Mouse (Mus musculus): ENCODE data around the gene Antxrl. TPM values are rescaled to one million over a fixed set of nuclear protein-coding genes. Genes with fewer than 3 reads are reported as not detected.

The Antxrl gene
- polyA plus RNA-seq, 1 experiment: not detected

GRCm38 (mm10) chr14:34120016-34120910, 67.8 kb downstream of the Antxrl start:
- no peak overlapping the region for H3K4me3 ChIP-seq (ENCODE audit: insufficient read depth, low read length)
- H3K4me1 ChIP-seq (ENCODE audit: control insufficient read depth, insufficient read depth, low read length): no peaks in the 10 kb centered on the region
- H3K27ac ChIP-seq (ENCODE audit: insufficient read depth, low read length): no peak overlapping the region
- TF ChIP-seq POLR2A (IDR thresholded peaks at IDR 0.05; ENCODE audit: extremely low read depth, insufficient read depth, low read length) (no peak), CTCF (IDR thresholded peaks at IDR 0.05; ENCODE audit: extremely low read depth, insufficient read depth, low read length) (no peak)

- TF ChIP-seq POLR2A (IDR thresholded peaks at IDR 0.05; ENCODE audit: extremely low read depth, insufficient read depth, low read length) (no peak), CTCF (IDR thresholded peaks at IDR 0.05; ENCODE audit: extremely low read depth, insufficient read depth, low read length) (no peak)
- Histone ChIP-seq H3K27ac (ENCODE audit: insufficient read depth, low read length) (no peak overlapping the region), H3K4me1 (ENCODE audit: control insufficient read depth, insufficient read depth, low read length) (no peaks in the 10 kb centered on the region), H3K4me3 (ENCODE audit: insufficient read depth, low read length) (no peak overlapping the region)
Measured at GRCm38 (mm10) chr14:34120923-34121351, 68.4 kb downstream of the Antxrl start.

GRCm38 (mm10) chr14:34121691-34122090, 69.2 kb downstream of the Antxrl start:
- Histone ChIP-seq H3K4me1 (ENCODE audit: control insufficient read depth, insufficient read depth, low read length) (no peaks in the 10 kb centered on the region), H3K4me3 (ENCODE audit: insufficient read depth, low read length) (no peak overlapping the region)
- no peak for TF ChIP-seq POLR2A (IDR thresholded peaks at IDR 0.05; ENCODE audit: extremely low read depth, insufficient read depth, low read length)
- no peak for TF ChIP-seq CTCF (IDR thresholded peaks at IDR 0.05; ENCODE audit: extremely low read depth, insufficient read depth, low read length)

More at GRCm38 (mm10) chr14:34121691-34122090, 69.2 kb downstream of the Antxrl start:
- H3K27ac ChIP-seq (ENCODE audit: insufficient read depth, low read length): no peak overlapping the region

Other genes with a start within 250 kb of the Antxrl start
- 3.8 and 4.2 TPM in 2 replicates for gene Gdf10, start 129.1 kb upstream of the Antxrl start, polyA plus RNA-seq (2012; rRNA removed)
- gene Gdf2, start 111.7 kb upstream of the Antxrl start, polyA plus RNA-seq (2012; rRNA removed): not detected in 2 replicates
- gene Rbp3, start 98.7 kb upstream of the Antxrl start, polyA plus RNA-seq (2012; rRNA removed): not detected in 2 replicates
- 3.1 and 3.4 TPM in 2 replicates for gene Zfp488, start 73.9 kb upstream of the Antxrl start, polyA plus RNA-seq (2012; rRNA removed)
- not detected in 2 replicates for gene Gm30083, start 37.5 kb upstream of the Antxrl start, polyA plus RNA-seq (2012; rRNA removed)
- not detected in 2 replicates for gene Gm5460, start 35.9 kb upstream of the Antxrl start, polyA plus RNA-seq (2012; rRNA removed)
- 0.44 and 0.86 TPM in 2 replicates for gene Anxa8, start 33.3 kb downstream of the Antxrl start, polyA plus RNA-seq (2012; rRNA removed)
- gene A630023A22Rik, start 50.0 kb downstream of the Antxrl start, polyA plus RNA-seq (2012; rRNA removed): not detected in 2 replicates
- not detected in 2 replicates for gene Npy4r, start 99.8 kb downstream of the Antxrl start, polyA plus RNA-seq (2012; rRNA removed)
- 0.44 and 0.51 TPM in 2 replicates for gene Gprin2, start 148.9 kb downstream of the Antxrl start, polyA plus RNA-seq (2012; rRNA removed)
- 1.2 TPM in 2 replicates for gene Syt15, start 166.9 kb downstream of the Antxrl start, polyA plus RNA-seq (2012; rRNA removed)